Mouse (Mus musculus): Measurements from ENCODE around the gene Ccdc194. TPM values are rescaled to one million over a fixed set of nuclear protein-coding genes. Genes with fewer than 3 reads are reported as not detected.

Gene Ccdc194
- polyA plus RNA-seq, 1 experiment from 2014 or later, result 0.28 TPM

DNA sequence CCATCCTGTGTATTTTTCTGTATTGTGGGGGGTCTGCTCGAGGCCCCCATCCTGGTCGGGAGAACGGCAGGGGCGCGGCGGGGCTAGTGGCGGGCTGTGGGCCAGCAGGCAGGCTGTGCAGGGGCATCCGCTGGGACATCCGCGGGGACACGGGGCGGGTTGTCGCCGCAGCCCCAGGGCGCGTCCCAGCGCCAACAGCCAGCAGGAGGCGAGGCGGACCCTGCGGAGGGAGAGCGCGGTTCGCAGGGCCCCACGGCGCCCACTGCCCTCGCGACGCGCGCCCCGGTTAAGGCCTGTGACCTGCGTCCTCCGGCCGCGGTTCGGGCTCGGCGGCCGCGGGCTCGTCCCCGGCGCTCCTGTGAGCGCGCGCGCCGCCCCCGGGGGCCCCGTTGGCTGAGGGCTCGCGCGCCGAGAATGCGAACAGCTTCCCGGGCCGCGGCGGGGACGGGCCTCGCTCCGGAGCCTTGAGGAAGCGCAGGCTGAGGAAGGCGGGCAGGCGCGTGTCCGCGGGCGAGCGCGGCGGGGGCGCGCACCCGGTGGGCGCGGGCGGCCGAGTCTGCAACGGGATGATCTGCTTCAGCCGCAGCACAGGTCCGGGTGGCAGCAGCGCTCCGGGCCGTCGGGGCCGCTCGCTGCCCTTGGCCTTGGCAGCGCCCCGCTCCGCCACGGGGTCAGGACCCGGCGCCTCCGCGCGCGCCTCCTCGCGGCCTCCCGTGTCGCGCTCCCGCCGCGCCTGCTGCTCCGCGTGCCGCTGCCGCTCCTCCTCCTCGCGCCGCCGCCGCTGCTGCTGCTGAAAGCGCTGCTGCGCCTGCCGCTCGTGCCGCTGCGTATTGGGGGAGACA, 49.2 kb downstream of the Ccdc194 start:
- 1% methylated on average over 101 of the region's 121 CpGs for WGBS
- peaks cover 41% of the 10 kb centered on the region for H3K27me3 ChIP-seq (ENCODE audit: low read depth, poor library complexity, severe bottlenecking)
- H3K4me3 ChIP-seq, result peak overlapping the region; percentile 69
- peaks cover 77% of the 10 kb centered on the region for H3K36me3 ChIP-seq
- H3K4me1 ChIP-seq, result peaks cover 41% of the 10 kb centered on the region
- DNase-seq (ENCODE audit: low spot score), result peak; percentile 82
- H3K27ac ChIP-seq (replicated peaks), result peak overlapping the region; percentile 88
- no peaks in the 10 kb centered on the region for H3K9me3 ChIP-seq (replicated peaks)

DNA sequence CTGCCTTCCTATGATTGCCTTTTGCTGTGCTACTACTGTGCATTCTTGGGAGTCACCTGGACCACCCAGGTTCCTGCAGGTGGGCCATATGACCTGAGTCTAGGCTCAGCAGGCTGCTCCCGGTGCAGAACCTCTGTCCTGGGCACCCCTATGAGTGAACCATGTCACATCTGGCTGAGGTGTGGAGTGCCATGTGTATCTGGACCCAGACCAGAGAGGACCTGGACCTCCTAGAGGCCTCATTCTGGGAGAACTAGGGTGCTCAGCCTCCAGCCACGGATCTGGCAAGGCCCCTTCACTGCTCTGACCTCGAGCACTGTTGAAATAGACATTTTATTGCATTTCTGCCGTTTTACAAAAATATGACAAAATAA, 49.8 kb downstream of the Ccdc194 start:
- H3K4me1 ChIP-seq, result peaks cover 38% of the 10 kb centered on the region
- 34% methylated on average over 4 of the region's 4 CpGs for whole genome bisulfite sequencing
- H3K36me3 ChIP-seq, result peaks cover 77% of the 10 kb centered on the region
- peaks cover 34% of the 10 kb centered on the region for H3K27me3 ChIP-seq (ENCODE audit: low read depth, poor library complexity, severe bottlenecking)
- H3K9me3 ChIP-seq (replicated peaks), result no peaks in the 10 kb centered on the region
- peak overlapping the region; percentile 88 for H3K27ac ChIP-seq (replicated peaks)
- DNase-seq (ENCODE audit: low spot score), result no peak
- peak overlapping the region; percentile 69 for H3K4me3 ChIP-seq

DNA sequence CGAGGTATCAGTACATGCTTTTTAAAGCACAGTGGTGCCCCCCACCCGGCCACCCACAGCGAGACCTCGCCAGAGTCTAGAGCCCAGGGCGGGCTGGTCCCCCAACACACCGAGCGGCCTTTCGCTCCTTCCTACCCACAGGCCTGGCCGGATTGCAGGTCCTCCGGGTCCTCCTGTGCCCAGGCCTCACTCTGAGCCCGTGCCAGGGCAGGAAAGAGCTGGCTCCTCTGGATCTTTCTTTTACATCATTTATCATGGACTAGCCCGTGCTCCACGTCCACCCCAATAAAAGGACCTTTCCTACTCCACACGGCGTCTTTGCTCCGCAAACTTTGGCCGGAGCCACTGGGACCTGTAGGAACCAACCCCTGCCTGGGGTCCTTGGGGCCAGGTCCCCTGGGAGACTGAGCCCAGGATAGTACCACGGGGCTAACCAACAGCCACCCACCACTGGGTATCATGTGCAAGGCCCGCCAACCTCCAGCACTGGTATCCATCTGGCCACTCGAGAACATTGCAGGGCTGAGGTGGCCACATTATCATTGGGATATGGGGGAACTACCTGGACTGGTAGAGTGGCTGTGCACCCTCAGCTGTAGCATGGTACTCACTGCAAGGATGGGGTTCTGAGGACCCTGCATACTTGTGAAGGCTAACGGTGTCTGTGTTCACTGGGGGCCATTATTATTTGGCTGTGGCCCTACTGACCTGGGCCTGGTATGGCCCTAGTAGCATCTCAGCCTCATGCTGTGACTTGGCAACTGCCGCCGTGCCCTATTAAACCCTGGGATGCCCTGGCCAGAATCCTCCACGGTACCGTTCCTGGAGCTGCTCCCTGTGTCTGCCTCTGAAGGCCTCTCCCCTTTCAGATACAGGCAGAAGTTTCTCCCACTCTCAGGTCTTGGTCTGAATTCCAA, 50.5 kb downstream of the Ccdc194 start:
- no peak overlapping the region for H3K27ac ChIP-seq (replicated peaks)
- peaks cover 43% of the 10 kb centered on the region for H3K4me1 ChIP-seq
- 92% methylated on average over 25 of the region's 25 CpGs for WGBS
- peaks cover 73% of the 10 kb centered on the region for H3K36me3 ChIP-seq
- no peaks in the 10 kb centered on the region for H3K9me3 ChIP-seq (replicated peaks)
- DNase-seq (ENCODE audit: low spot score), result no peak
- peaks cover 28% of the 10 kb centered on the region for H3K27me3 ChIP-seq (ENCODE audit: low read depth, poor library complexity, severe bottlenecking)
- peak overlapping the region; percentile 69 for H3K4me3 ChIP-seq

DNA sequence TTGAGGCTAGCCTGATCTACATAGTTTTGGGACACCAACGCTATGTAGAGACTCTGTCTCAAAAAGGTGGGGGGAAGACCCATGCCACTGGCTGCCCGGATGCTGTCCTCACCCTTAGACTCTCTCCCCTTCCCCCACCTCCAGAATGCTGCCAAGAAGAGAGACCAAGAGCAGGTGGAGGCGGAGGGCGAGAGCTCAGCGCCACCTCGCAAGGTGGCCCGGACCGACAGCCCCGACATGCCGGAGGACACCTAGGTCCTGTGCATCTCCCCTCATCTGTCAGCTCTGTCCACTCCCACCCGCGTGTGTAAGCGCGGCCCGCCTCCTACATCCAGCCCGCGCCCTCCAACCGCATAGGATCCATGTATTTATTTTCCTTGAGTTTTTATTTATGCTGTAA, 51.2 kb downstream of the Ccdc194 start:
- peaks cover 66% of the 10 kb centered on the region for H3K36me3 ChIP-seq
- no peak overlapping the region for H3K4me3 ChIP-seq
- no peak overlapping the region for H3K27ac ChIP-seq (replicated peaks)
- peaks cover 49% of the 10 kb centered on the region for H3K4me1 ChIP-seq
- H3K9me3 ChIP-seq (replicated peaks), result no peaks in the 10 kb centered on the region
- no peak for DNase-seq (ENCODE audit: low spot score)
- peaks cover 27% of the 10 kb centered on the region for H3K27me3 ChIP-seq (ENCODE audit: low read depth, poor library complexity, severe bottlenecking)
- 93% methylated on average over 18 of the region's 18 CpGs for WGBS

DNA sequence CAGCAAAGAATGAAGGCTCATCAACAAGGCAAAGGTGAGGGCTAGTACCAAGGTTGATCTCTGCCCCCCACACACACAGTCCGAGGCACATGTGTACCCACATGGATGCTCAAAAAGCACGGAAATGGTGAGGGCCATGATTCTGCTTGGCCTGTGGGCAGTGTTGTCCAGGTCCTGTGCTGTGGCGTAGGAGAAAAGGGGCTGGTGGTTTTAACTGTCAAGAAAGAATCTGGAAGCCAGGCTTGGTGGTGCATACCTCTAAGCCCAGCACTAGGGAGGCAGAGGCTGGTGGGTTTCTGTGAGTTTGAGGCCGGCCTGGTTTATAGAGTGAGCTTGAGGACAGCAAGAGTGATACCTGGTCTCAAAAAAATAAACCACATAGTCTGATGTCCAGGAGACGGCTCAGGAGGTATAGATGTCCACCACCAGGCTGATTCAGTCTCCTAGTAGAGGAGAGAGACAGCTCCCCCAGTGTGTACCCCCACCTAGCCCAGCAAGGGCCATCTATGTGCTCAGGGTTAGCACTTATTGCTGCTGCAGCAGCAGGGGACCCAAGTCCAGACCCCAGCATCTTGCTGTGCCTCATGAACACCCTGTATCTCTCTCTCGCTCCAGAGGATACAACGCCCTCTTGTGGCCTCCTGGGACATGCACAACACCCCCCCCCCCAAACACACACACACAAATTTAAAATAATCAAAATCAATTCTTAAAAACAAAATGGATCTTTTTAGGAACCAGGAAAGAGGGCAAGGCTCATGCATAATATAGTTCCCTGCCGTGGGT, 52.7 kb downstream of the Ccdc194 start:
- 89% methylated on average over 8 of the region's 8 CpGs for WGBS
- no peak overlapping the region for H3K4me3 ChIP-seq
- no peak for DNase-seq (ENCODE audit: low spot score)
- no peak overlapping the region for H3K27ac ChIP-seq (replicated peaks)
- H3K36me3 ChIP-seq, result peaks cover 53% of the 10 kb centered on the region
- H3K27me3 ChIP-seq (ENCODE audit: low read depth, poor library complexity, severe bottlenecking), result peaks cover 13% of the 10 kb centered on the region
- H3K4me1 ChIP-seq, result peaks cover 53% of the 10 kb centered on the region
- no peaks in the 10 kb centered on the region for H3K9me3 ChIP-seq (replicated peaks)

DNA sequence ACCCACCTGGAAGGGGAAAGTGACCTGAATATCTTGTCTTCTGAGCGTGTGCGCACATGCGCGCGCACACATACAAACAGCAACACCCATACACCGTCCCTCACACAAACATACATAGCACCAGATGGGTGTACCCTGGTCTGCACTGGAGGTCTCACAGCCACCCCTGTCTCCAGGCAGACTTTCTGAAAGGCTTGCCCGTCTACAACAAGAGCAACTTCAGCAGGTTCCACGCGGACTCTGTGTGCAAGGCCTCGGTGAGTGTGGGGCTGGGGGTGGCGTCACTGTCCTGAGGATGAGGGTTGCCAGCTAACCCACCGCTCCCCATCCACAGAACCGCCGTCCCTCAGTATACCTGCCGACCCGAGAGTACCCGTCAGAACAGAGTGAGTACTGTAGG, 53.6 kb downstream of the Ccdc194 start:
- H3K36me3 ChIP-seq, result peaks cover 53% of the 10 kb centered on the region
- 96% methylated on average over 17 of the region's 17 CpGs for WGBS

DNA sequence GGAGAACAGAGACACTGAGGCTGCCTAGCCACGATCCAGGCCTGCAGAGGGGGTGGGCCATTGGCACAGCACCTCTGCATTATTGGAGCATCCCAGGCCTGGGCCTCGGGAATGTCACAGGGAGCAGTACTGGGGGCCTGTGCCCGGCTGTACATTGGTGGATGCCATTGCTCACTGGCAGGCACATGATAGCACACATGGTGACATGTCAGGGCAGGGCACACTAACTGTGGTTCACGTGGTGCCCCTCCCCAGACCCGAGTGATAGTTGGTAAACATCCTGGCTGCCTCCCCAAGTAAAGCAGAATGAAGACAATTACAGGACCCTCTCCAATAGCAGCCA, 54.6 kb downstream of the Ccdc194 start:
- H3K36me3 ChIP-seq, result peaks cover 61% of the 10 kb centered on the region
- peak overlapping the region; percentile 97 for H3K4me3 ChIP-seq
- DNase-seq (ENCODE audit: low spot score), result no peak
- no peaks in the 10 kb centered on the region for H3K9me3 ChIP-seq (replicated peaks)
- H3K4me1 ChIP-seq, result peaks cover 36% of the 10 kb centered on the region
- H3K27ac ChIP-seq (replicated peaks), result no peak overlapping the region
- peaks cover 7% of the 10 kb centered on the region; the same call in 1 of the 2 replicates for H3K27me3 ChIP-seq (ENCODE audit: low read depth, poor library complexity, severe bottlenecking)
- 86% methylated on average over 5 of the region's 5 CpGs for WGBS

More for the DNA sequence above, 53.6 kb downstream of the Ccdc194 start:
- no peaks in the 10 kb centered on the region for H3K9me3 ChIP-seq (replicated peaks)
- H3K4me3 ChIP-seq, result no peak overlapping the region
- H3K27ac ChIP-seq (replicated peaks), result no peak overlapping the region; the same call in 1 of the 2 replicates
- peaks cover 44% of the 10 kb centered on the region for H3K4me1 ChIP-seq
- DNase-seq (ENCODE audit: low spot score), result no peak
- H3K27me3 ChIP-seq (ENCODE audit: low read depth, poor library complexity, severe bottlenecking), result peaks cover 7% of the 10 kb centered on the region; the same call in 1 of the 2 replicates

DNA sequence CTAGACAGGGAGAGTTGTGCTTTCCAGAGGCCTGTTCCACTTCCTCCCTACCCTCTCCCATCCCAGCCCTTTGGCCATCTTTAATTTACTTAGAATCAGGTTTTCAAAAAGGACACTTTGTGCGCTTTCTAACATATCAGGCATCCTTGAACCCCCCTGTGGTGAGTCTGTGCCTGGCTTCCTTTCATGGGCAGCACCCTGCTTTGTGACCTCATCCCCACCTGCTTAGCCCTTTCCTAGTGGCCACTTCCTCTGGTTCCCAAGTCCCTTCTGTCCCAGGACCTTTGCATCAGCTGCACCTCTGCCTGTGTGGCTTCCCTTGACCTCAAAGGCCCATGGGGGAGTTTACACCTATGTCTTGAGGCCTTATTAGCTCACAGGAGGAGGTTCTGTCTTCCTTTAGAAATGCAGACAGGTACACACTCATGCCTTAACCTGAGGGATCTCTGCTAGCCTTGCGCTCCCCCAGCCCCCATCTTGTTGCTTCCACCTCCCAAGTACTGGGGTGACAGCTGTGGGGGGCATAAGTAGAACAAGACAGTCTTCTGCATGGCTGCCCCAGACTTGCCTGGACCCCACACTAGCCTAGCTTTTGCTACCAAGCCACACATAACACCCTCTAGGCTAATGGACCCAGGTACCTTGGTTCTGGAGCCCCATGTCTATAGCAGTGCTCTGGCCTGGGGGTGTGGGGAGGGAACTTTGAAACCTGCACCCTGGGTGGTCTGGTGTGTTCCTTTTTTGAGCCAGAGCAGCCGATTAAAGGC, 55.2 kb downstream of the Ccdc194 start:
- no peak for DNase-seq (ENCODE audit: low spot score)
- Histone ChIP-seq H3K9me3 (replicated peaks) (no peaks in the 10 kb centered on the region), H3K36me3 (peaks cover 58% of the 10 kb centered on the region), H3K4me3 (peak overlapping the region; percentile 97), H3K4me1 (peaks cover 36% of the 10 kb centered on the region), H3K27ac (replicated peaks) (peak overlapping the region; percentile 94), H3K27me3 (ENCODE audit: low read depth, poor library complexity, severe bottlenecking) (peaks cover 3% of the 10 kb centered on the region; the same call in 1 of the 2 replicates)
- 85% methylated on average over 3 of the region's 3 CpGs for WGBS

Other genes with a start within 250 kb of the Ccdc194 start
- 68.5 and 74.3 TPM in 2 replicates for gene Use1, start 158.9 kb downstream of the Ccdc194 start, polyA plus RNA-seq (2016; fragmentation: Nextera tagmentation; extraction: Ambion mirVana)
- gene Ocel1, start 154.4 kb downstream of the Ccdc194 start, polyA plus RNA-seq (2016; fragmentation: Nextera tagmentation; extraction: Ambion mirVana), result 4.9 and 6.1 TPM in 2 replicates
- 74.7 and 110 TPM in 2 replicates for gene Nr2f6, start 143.8 kb downstream of the Ccdc194 start, polyA plus RNA-seq (2016; fragmentation: Nextera tagmentation; extraction: Ambion mirVana)
- gene Ushbp1, start 129.9 kb downstream of the Ccdc194 start, polyA plus RNA-seq (2016; fragmentation: Nextera tagmentation; extraction: Ambion mirVana), result 5.0 and 6.3 TPM in 2 replicates
- gene Babam1, start 128.8 kb downstream of the Ccdc194 start, polyA plus RNA-seq (2016; fragmentation: Nextera tagmentation; extraction: Ambion mirVana), result 112 TPM in 2 replicates
- gene Ankle1, start 119.7 kb downstream of the Ccdc194 start, polyA plus RNA-seq (2016; fragmentation: Nextera tagmentation; extraction: Ambion mirVana), result 49.6 and 51.6 TPM in 2 replicates
- 75.0 and 78.3 TPM in 2 replicates for gene Abhd8, start 62.1 kb downstream of the Ccdc194 start, polyA plus RNA-seq (2016; fragmentation: Nextera tagmentation; extraction: Ambion mirVana)
- 230 and 238 TPM in 2 replicates for gene Mrpl34, start 60.8 kb downstream of the Ccdc194 start, polyA plus RNA-seq (2016; fragmentation: Nextera tagmentation; extraction: Ambion mirVana)
- 131 and 141 TPM in 2 replicates for gene Dda1, start 56.5 kb downstream of the Ccdc194 start, polyA plus RNA-seq (2016; fragmentation: Nextera tagmentation; extraction: Ambion mirVana)
- gene Ano8, start 39.7 kb downstream of the Ccdc194 start, polyA plus RNA-seq (2016; fragmentation: Nextera tagmentation; extraction: Ambion mirVana), result 3.0 and 3.4 TPM in 2 replicates
- gene Gtpbp3, start 37.6 kb downstream of the Ccdc194 start, polyA plus RNA-seq (2016; fragmentation: Nextera tagmentation; extraction: Ambion mirVana), result 20.0 and 21.8 TPM in 2 replicates
- gene Plvap, start 14.0 kb downstream of the Ccdc194 start, polyA plus RNA-seq (2016; fragmentation: Nextera tagmentation; extraction: Ambion mirVana), result 39.4 and 45.2 TPM in 2 replicates
- gene Bst2, start 11.7 kb upstream of the Ccdc194 start, polyA plus RNA-seq (2016; fragmentation: Nextera tagmentation; extraction: Ambion mirVana), result 8.6 and 9.3 TPM in 2 replicates
- gene Mvb12a, start 17.2 kb upstream of the Ccdc194 start, polyA plus RNA-seq (2016; fragmentation: Nextera tagmentation; extraction: Ambion mirVana), result 62.1 and 62.9 TPM in 2 replicates
- gene Tmem221, start 33.2 kb upstream of the Ccdc194 start, polyA plus RNA-seq (2016; fragmentation: Nextera tagmentation; extraction: Ambion mirVana), result 0.14 TPM in 2 replicates
- not detected in 2 replicates for gene Nxnl1, start 40.9 kb upstream of the Ccdc194 start, polyA plus RNA-seq (2016; fragmentation: Nextera tagmentation; extraction: Ambion mirVana)
- 21.5 and 27.0 TPM in 2 replicates for gene Slc27a1, start 43.2 kb upstream of the Ccdc194 start, polyA plus RNA-seq (2016; fragmentation: Nextera tagmentation; extraction: Ambion mirVana)
- 248 and 261 TPM in 2 replicates for gene Pgls, start 66.5 kb upstream of the Ccdc194 start, polyA plus RNA-seq (2016; fragmentation: Nextera tagmentation; extraction: Ambion mirVana)
- gene Fam129c, start 71.9 kb upstream of the Ccdc194 start, polyA plus RNA-seq (2016; fragmentation: Nextera tagmentation; extraction: Ambion mirVana), result 4.5 and 5.4 TPM in 2 replicates
- 51.2 and 52.8 TPM in 2 replicates for gene Colgalt1, start 85.3 kb upstream of the Ccdc194 start, polyA plus RNA-seq (2016; fragmentation: Nextera tagmentation; extraction: Ambion mirVana)
- gene Unc13a, start 146.0 kb upstream of the Ccdc194 start, polyA plus RNA-seq (2016; fragmentation: Nextera tagmentation; extraction: Ambion mirVana), result 4.6 and 8.1 TPM in 2 replicates
- gene Jak3, start 150.6 kb upstream of the Ccdc194 start, polyA plus RNA-seq (2016; fragmentation: Nextera tagmentation; extraction: Ambion mirVana), result 2.8 and 3.7 TPM in 2 replicates
- 0.30 and 0.37 TPM in 2 replicates for gene Insl3, start 163.5 kb upstream of the Ccdc194 start, polyA plus RNA-seq (2016; fragmentation: Nextera tagmentation; extraction: Ambion mirVana)
- gene B3gnt3, start 176.1 kb upstream of the Ccdc194 start, polyA plus RNA-seq (2016; fragmentation: Nextera tagmentation; extraction: Ambion mirVana), result 0.67 and 0.89 TPM in 2 replicates
- 17.7 and 25.4 TPM in 2 replicates for gene Fcho1, start 200.0 kb upstream of the Ccdc194 start, polyA plus RNA-seq (2016; fragmentation: Nextera tagmentation; extraction: Ambion mirVana)

Data from midbrain, embryonic 10.5 days (tissue).